Mouse (Mus musculus) CH12.LX (cell line): ENCODE data around the gene Minar1. TPM values are rescaled to one million over a fixed set of nuclear protein-coding genes. Genes with fewer than 3 reads are reported as not detected.

Experiments
- DNase-seq: peaks from one replicate; pipeline ENCODE4 v3.0.0-alpha.2; 2013; ENCODE audit errors: extremely low read depth
- H3K27ac ChIP-seq: 2 replicates; pipeline ENCODE4 v1.5.1; 2012; ENCODE audit warnings: low read depth, mild to moderate bottlenecking, control low read depth, moderate library complexity; ENCODE audit not compliant: insufficient read depth
- H3K27me3 ChIP-seq: replicated peaks from 2 replicates; pipeline ENCODE3; 2012; ENCODE audit warnings: inconsistent platforms
- H3K36me3 ChIP-seq, 2 experiments: replicated peaks in 1 of 2; 2 replicates each; pipeline versions ENCODE3 to v1.6.1; 2012; ENCODE audit warnings: inconsistent platforms in 1 of 2, low read length in 1 of 2, mild to moderate bottlenecking in 1 of 2, mixed read lengths in 1 of 2, moderate library complexity in 1 of 2; ENCODE audit not compliant: control insufficient read depth in 1 of 2, insufficient read depth in 1 of 2
- H3K4me1 ChIP-seq, 2 experiments: 2 replicates each; pipeline ENCODE4 v1.6.1; 2012; ENCODE audit warnings: inconsistent platforms in 1 of 2, moderate library complexity in 1 of 2; ENCODE audit not compliant: insufficient read depth in 2 of 2, control insufficient read depth in 1 of 2
- H3K4me2 ChIP-seq: 2 replicates; pipeline ENCODE4 v1.6.1; 2012; ENCODE audit warnings: low read depth, mild to moderate bottlenecking, control low read depth; ENCODE audit not compliant: poor library complexity, insufficient read depth, severe bottlenecking
- H3K4me3 ChIP-seq, 3 experiments: fragments of 150-350 bp in 1 of 3; sonication (generic) in 1 of 3; replicated peaks in 1 of 3; 2 replicates each; pipeline versions ENCODE3 to v1.5.1; 2011 to 2012; ENCODE audit warnings: low read depth in 2 of 3, low read length in 2 of 3, mild to moderate bottlenecking in 2 of 3, moderate library complexity in 2 of 3, control low read depth in 1 of 3, improper control_type of control experiment in 1 of 3, inconsistent platforms in 1 of 3, mixed read lengths in 1 of 3; ENCODE audit not compliant: poor library complexity in 1 of 3
- H3K79me2 ChIP-seq: replicated peaks from 2 replicates; pipeline ENCODE4 v1.6.1; 2012; ENCODE audit warnings: mild to moderate bottlenecking, moderate library complexity; ENCODE audit not compliant: control insufficient read depth, poor library complexity, insufficient read depth, severe bottlenecking; ENCODE audit errors: extremely low read depth
- H3K9ac ChIP-seq: 2 replicates; pipeline ENCODE4 v1.6.1; 2012; ENCODE audit warnings: low read depth, mild to moderate bottlenecking, control low read depth, moderate library complexity; ENCODE audit not compliant: insufficient read depth
- H3K9me3 ChIP-seq: replicated peaks from 2 replicates; pipeline ENCODE3; 2012; ENCODE audit warnings: low read length, inconsistent platforms, mixed read lengths
- BHLHE40 ChIP-seq: IDR thresholded peaks from 2 replicates; pipeline ENCODE4 v1.6.1; 2011; ENCODE audit warnings: mild to moderate bottlenecking, low read depth, low read length, improper control_type of control experiment
- CHD2 ChIP-seq: IDR thresholded peaks from 2 replicates; pipeline ENCODE4 v1.6.1; 2011; ENCODE audit warnings: low read length, improper control_type of control experiment
- E2F4 ChIP-seq: IDR thresholded peaks from 2 replicates; pipeline ENCODE4 v1.6.1; 2011; ENCODE audit warnings: low read depth, low read length, improper control_type of control experiment; ENCODE audit not compliant: insufficient replicate concordance
- EP300 ChIP-seq: IDR thresholded peaks from 2 replicates; pipeline ENCODE4 v1.6.1; 2011; ENCODE audit warnings: low read length, improper control_type of control experiment
- IRF4 ChIP-seq: IDR thresholded peaks from 2 replicates; pipeline ENCODE4 v1.6.1; 2014; ENCODE audit warnings: low read depth, mild to moderate bottlenecking, inconsistent platforms, low read length, improper control_type of control experiment
- MAFK ChIP-seq: IDR thresholded peaks from 2 replicates; pipeline ENCODE4 v1.6.1; 2011; ENCODE audit warnings: low read length, improper control_type of control experiment; ENCODE audit not compliant: insufficient replicate concordance
- MAX ChIP-seq: IDR thresholded peaks from 2 replicates; pipeline ENCODE4 v1.6.1; 2011; ENCODE audit warnings: low read length, improper control_type of control experiment
- MAZ ChIP-seq: IDR thresholded peaks from 2 replicates; pipeline ENCODE4 v1.6.1; 2012; ENCODE audit warnings: low read depth, mild to moderate bottlenecking, inconsistent platforms, low read length, improper control_type of control experiment, moderate library complexity
- MEF2A ChIP-seq: IDR thresholded peaks from 2 replicates; pipeline ENCODE4 v1.6.1; 2014; ENCODE audit warnings: low read depth, mild to moderate bottlenecking, inconsistent platforms, low read length, improper control_type of control experiment, borderline replicate concordance
- MXI1 ChIP-seq: IDR thresholded peaks from 2 replicates; pipeline ENCODE4 v1.6.1; 2011; ENCODE audit warnings: mild to moderate bottlenecking, low read depth, low read length, improper control_type of control experiment
- MYC ChIP-seq: IDR thresholded peaks from 2 replicates; pipeline ENCODE4 v1.6.1; 2011; ENCODE audit warnings: low read depth, mild to moderate bottlenecking, improper control_type of control experiment, low read length
- POLR2A ChIP-seq: IDR thresholded peaks from 2 replicates; pipeline ENCODE4 v1.6.1; 2011; ENCODE audit warnings: low read depth, mild to moderate bottlenecking, improper control_type of control experiment, low read length
- POLR2AphosphoS2 ChIP-seq: IDR thresholded peaks from 2 replicates; pipeline ENCODE4 v1.6.1; 2011; ENCODE audit warnings: low read depth, low read length, improper control_type of control experiment
- RAD21 ChIP-seq: IDR thresholded peaks from 2 replicates; pipeline ENCODE4 v1.6.1; 2011; ENCODE audit warnings: low read depth, mild to moderate bottlenecking, low read length, improper control_type of control experiment, moderate library complexity
- RCOR1 ChIP-seq: conservative IDR thresholded peaks from 2 replicates; pipeline ENCODE4 v1.6.1; 2012; ENCODE audit warnings: low read depth, mild to moderate bottlenecking, inconsistent platforms, low read length, improper control_type of control experiment
- SMC3 ChIP-seq: IDR thresholded peaks from 2 replicates; pipeline ENCODE4 v1.6.1; 2011; ENCODE audit warnings: low read depth, low read length, improper control_type of control experiment
- UBTF ChIP-seq: IDR thresholded peaks from 2 replicates; pipeline ENCODE4 v1.6.1; 2012; ENCODE audit warnings: low read depth, mild to moderate bottlenecking, inconsistent platforms, low read length, improper control_type of control experiment, moderate library complexity
- USF1 ChIP-seq: IDR thresholded peaks from 2 replicates; pipeline ENCODE4 v1.6.1; 2014; ENCODE audit warnings: low read depth, mild to moderate bottlenecking, inconsistent platforms, low read length, improper control_type of control experiment
- USF2 ChIP-seq: conservative IDR thresholded peaks from 2 replicates; pipeline ENCODE4 v1.6.1; 2011; ENCODE audit warnings: low read depth, low read length, improper control_type of control experiment
- ZNF384 ChIP-seq: IDR thresholded peaks from 2 replicates; pipeline ENCODE4 v1.6.1; 2012; ENCODE audit warnings: low read depth, low read length, improper control_type of control experiment, inconsistent platforms
- dilution Hi-C: fragments of 300-500 bp; cut with MboI; formaldehyde crosslinking; loops from 2 replicates; pipeline ENCODE4 v1.14.3; 2020; ENCODE audit warnings: low sequenced_read_pairs; ENCODE audit not compliant: extremely low pct_unique_long_range_greater_than_20kb, extremely low pct_ligation_motif_present
- in situ Hi-C: fragments of 300-500 bp; cut with MboI; formaldehyde crosslinking; loops from 3 replicates; pipeline ENCODE4 v1.14.3; 2019; ENCODE audit warnings: low sequenced_read_pairs, low pct_ligation_motif_present, low pct_unique_long_range_greater_than_20kb, mixed read lengths
- polyA plus RNA-seq: library from polyadenylated mRNA; unstranded; fragments of >175 nt; gene quantifications from 2 replicates; pipeline ENCODE4 v1.2.1, GENCODE M21; 2012; ENCODE audit warnings: low read depth; ENCODE audit not compliant: insufficient read length
- total RNA-seq, 2 experiments: library from RNA; depleted of rRNA; stranded (reverse); fragments of 300-350 nt in 1 of 2; fragments of >200 nt in 1 of 2; gene quantifications; 2 replicates each; pipeline ENCODE4 v1.2.3; 2012 to 2014

Gene Minar1
- total and polyA plus RNA-seq, 3 experiments = 0.25 TPM; not detected in 2

- in situ Hi-C loops = loop anchor here (10.0 kb wide), 1 partner anchor 205 kb away; no protein-coding TSS in a partner anchor
- TF ChIP-seq MAX (no peak), UBTF (no peak), MXI1 (no peak), MAZ (no peak), E2F4 (no peak), SMC3 (no peak), MAFK (no peak), USF1 (no peak), EP300 (no peak), POLR2AphosphoS2 (no peak), MEF2A (no peak), IRF4 (no peak), RAD21 (no peak), POLR2A (no peak), MYC (no peak)
- no peak overlapping the region for H3K4me2 ChIP-seq
- peaks cover 2 to 6% of the 10 kb centered on the region in 2 experiments; a peak in 2 of 4 replicates for H3K4me1 ChIP-seq
- no peaks in the 10 kb centered on the region for H3K27me3 ChIP-seq
- H3K9ac ChIP-seq = no peak overlapping the region
- H3K9me3 ChIP-seq = no peaks in the 10 kb centered on the region
- no peaks in the 10 kb centered on the region for H3K79me2 ChIP-seq
- no peaks in the 10 kb centered on the region for H3K36me3 ChIP-seq
- H3K27ac ChIP-seq = no peak overlapping the region
- no peak for DNase-seq
- dilution Hi-C loops = no loop called here
- H3K4me3 ChIP-seq = no peak overlapping the region
Measured at GRCm38 (mm10) chr9:89669878-89670277, 47.0 kb upstream of the Minar1 start.

DNA sequence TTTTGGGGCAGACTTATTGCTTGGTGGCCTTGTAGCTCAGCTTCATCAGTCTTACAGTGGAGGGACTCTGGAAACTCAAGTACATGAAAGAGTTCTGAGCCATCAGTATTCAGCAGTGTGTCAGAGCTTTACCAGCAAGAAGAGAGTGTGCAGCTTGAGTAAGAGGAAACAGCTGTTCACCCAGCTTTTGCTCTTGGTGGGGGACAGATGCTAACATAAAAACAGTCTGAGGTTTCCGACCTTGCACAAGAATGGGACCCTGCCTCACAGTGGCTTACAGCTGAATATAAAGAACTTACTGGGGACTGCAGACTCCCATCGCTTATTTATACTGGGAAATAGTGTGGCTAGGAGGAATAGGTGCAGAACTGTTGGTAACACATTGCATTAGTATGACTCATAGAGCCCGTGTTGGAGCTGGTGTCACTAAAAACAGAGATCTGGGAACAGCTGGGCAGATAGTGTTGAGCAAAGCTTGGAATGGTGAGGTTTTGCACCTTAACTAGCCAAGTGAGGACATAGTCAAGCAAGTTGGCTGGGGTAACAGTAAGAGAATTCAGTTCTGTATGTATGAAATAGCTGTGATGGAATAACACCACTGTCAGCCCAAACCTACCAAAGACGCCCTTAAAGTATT lies 44.5 kb upstream of the Minar1 start:
- no peaks in the 10 kb centered on the region for H3K9me3 ChIP-seq
- H3K4me2 ChIP-seq = no peak overlapping the region
- no peaks in the 10 kb centered on the region for H3K36me3 ChIP-seq
- no peak overlapping the region for H3K4me3 ChIP-seq
- in situ Hi-C loops (loop anchor here (10.0 kb wide), 1 partner anchor 203 kb away; no protein-coding TSS in a partner anchor), dilution Hi-C loops (no loop called here)
- H3K27me3 ChIP-seq = no peaks in the 10 kb centered on the region
- no peak for TF ChIP-seq CHD2
- no peak for TF ChIP-seq SMC3
- TF ChIP-seq POLR2A = no peak
- no peak for TF ChIP-seq ZNF384
- TF ChIP-seq USF2 = no peak
- TF ChIP-seq BHLHE40 = no peak
- no peak for TF ChIP-seq RCOR1
- DNase-seq = no peak
- no peaks in the 10 kb centered on the region for H3K79me2 ChIP-seq
- H3K27ac ChIP-seq = no peak overlapping the region
- H3K9ac ChIP-seq = no peak overlapping the region
- no peaks in the 10 kb centered on the region for H3K4me1 ChIP-seq
